Comparison of ENCODE assay signal across 13 mouse cellular contexts in genomic region chr17:79825241-79826030, GRCm38 (mm10).
DNase-seq lines count a peak whose midpoint lies in the region; ATAC-seq and TF ChIP-seq lines count a peak whose summit lies in the region.
"Had no signal": no experiment of that assay in that cellular context is flagged by ENCODE, and none has a peak within 500 bp of the region (broad histone marks: within the 10 kb centered on the region; RNA-seq: fewer than 3 reads in every experiment).

No protein-coding gene starts in this region.

- H3K9me3 ChIP-seq in lung, embryonic 15.5 days = no peaks in the 10 kb centered on the region
- H3K9me3 ChIP-seq in embryonic facial prominence, embryonic 14.5 days (ENCODE audit: control insufficient read depth, low read length) = no peaks in the 10 kb centered on the region
- H3K9me3 ChIP-seq in midbrain, postnatal 0 days (ENCODE audit: low read length) = no peaks in the 10 kb centered on the region
- no peaks in the 10 kb centered on the region for H3K9me3 ChIP-seq in stomach, postnatal 0 days (ENCODE audit: control insufficient read depth, low read length)
- H3K9me3 ChIP-seq: limb, embryonic 10.5 days; neural tube, embryonic 13.5 days had no signal

- no peaks in the 10 kb centered on the region for H3K27me3 ChIP-seq in lung, embryonic 15.5 days
- no peaks in the 10 kb centered on the region for H3K27me3 ChIP-seq in embryonic facial prominence, embryonic 14.5 days (replicated peaks; ENCODE audit: control insufficient read depth, insufficient read depth, low read length)
- no peaks in the 10 kb centered on the region for H3K27me3 ChIP-seq in midbrain, postnatal 0 days (ENCODE audit: insufficient read depth, low read length)
- H3K27me3 ChIP-seq in stomach, postnatal 0 days (ENCODE audit: control insufficient read depth, insufficient read depth, low read length) = no peaks in the 10 kb centered on the region

- no peaks in the 10 kb centered on the region for H3K36me3 ChIP-seq in lung, embryonic 15.5 days
- H3K36me3 ChIP-seq in embryonic facial prominence, embryonic 14.5 days (ENCODE audit: control insufficient read depth, insufficient read depth, low read length) = no peaks in the 10 kb centered on the region
- no peaks in the 10 kb centered on the region for H3K36me3 ChIP-seq in midbrain, postnatal 0 days (ENCODE audit: insufficient read depth, low read length)
- no peaks in the 10 kb centered on the region for H3K36me3 ChIP-seq in stomach, postnatal 0 days (ENCODE audit: control insufficient read depth, insufficient read depth, low read length)
- H3K36me3 ChIP-seq: limb, embryonic 10.5 days; neural tube, embryonic 13.5 days had no signal

- no peak overlapping the region for H3K4me2 ChIP-seq in lung, embryonic 15.5 days
- no peak overlapping the region for H3K4me2 ChIP-seq in embryonic facial prominence, embryonic 14.5 days (ENCODE audit: low read depth, low read length)
- H3K4me2 ChIP-seq in midbrain, postnatal 0 days (ENCODE audit: low read depth, low read length, poor library complexity, severe bottlenecking) = no peak overlapping the region
- H3K4me2 ChIP-seq in stomach, postnatal 0 days (replicated peaks; ENCODE audit: low read depth) = no peak overlapping the region
- H3K4me2 ChIP-seq: neural tube, embryonic 13.5 days had no signal

- peak; percentile 32 for DNase-seq in gastrocnemius, postnatal 14 days
- no peak for DNase-seq in gastrocnemius, adult 8-10 months (ENCODE audit: low spot score in 2 of 2)
- no peak for DNase-seq in lung, postnatal 36 days
- peak; percentile 44 for DNase-seq in embryonic facial prominence, embryonic 14.5 days (ENCODE audit: low spot score)
- peak; percentile 88 for DNase-seq in midbrain, postnatal 0 days (ENCODE audit: low spot score)
- DNase-seq in stomach, postnatal 0 days (ENCODE audit: low spot score) = no peak
- DNase-seq in left cerebral cortex, adult 18-20 months (ENCODE audit: low spot score in 2 of 2) = no peak
- DNase-seq: adrenal gland, adult 2 months; cerebellum, postnatal 25 days; thymus, postnatal 14 days had no signal

- no peak overlapping the region for H3K4me3 ChIP-seq in lung, embryonic 15.5 days
- no peak overlapping the region for H3K4me3 ChIP-seq in embryonic facial prominence, embryonic 14.5 days (ENCODE audit: low read depth, low read length)
- no peak overlapping the region for H3K4me3 ChIP-seq in midbrain, postnatal 0 days (ENCODE audit: low read depth, low read length)
- H3K4me3 ChIP-seq in stomach, postnatal 0 days (ENCODE audit: low read depth, low read length) = no peak overlapping the region
- H3K4me3 ChIP-seq: limb, embryonic 10.5 days; neural tube, embryonic 13.5 days had no signal

- 74% methylated on average over 11 of the region's 11 CpGs for WGBS in lung, embryonic 15.5 days
- 67% methylated on average over 11 of the region's 11 CpGs for WGBS in embryonic facial prominence, embryonic 14.5 days
- WGBS in midbrain, postnatal 0 days = 70% methylated on average over 11 of the region's 11 CpGs
- 76% methylated on average over 11 of the region's 11 CpGs for WGBS in stomach, postnatal 0 days

- no peak for TF ChIP-seq EP300 in stomach, postnatal 0 days (optimal IDR thresholded peaks at IDR 0.05)

- intact Hi-C loops in gastrocnemius, postnatal 14 days (cut with DNase I; ENCODE audit: low total_unique reads) = no loop called here

- TF ChIP-seq CTCF in midbrain, postnatal 0 days (IDR thresholded peaks at IDR 0.05) = no peak
- no peak for TF ChIP-seq CTCF in stomach, postnatal 0 days (IDR thresholded peaks at IDR 0.05; ENCODE audit: low read depth)

- no peak for ATAC-seq in lung, embryonic 15.5 days (ENCODE audit: borderline replicate concordance, extremely low read depth, low FRiP score, low TSS enrichment)
- ATAC-seq in embryonic facial prominence, embryonic 14.5 days (ENCODE audit: low read depth) = peak; percentile 12; the same call in 1 of the 2 replicates
- peak; percentile 86 for ATAC-seq in midbrain, postnatal 0 days (ENCODE audit: low FRiP score)
- ATAC-seq in stomach, postnatal 0 days (ENCODE audit: low FRiP score, low TSS enrichment) = no peak

- 0 out of 2 replicates have a peak overlapping the region, but pooled peaks have one; percentile 41 for H3K27ac ChIP-seq in lung, embryonic 15.5 days
- no peak overlapping the region for H3K27ac ChIP-seq in embryonic facial prominence, embryonic 14.5 days (replicated peaks; ENCODE audit: low read depth, low read length)
- H3K27ac ChIP-seq in midbrain, postnatal 0 days (ENCODE audit: low read depth, low read length) = no peak overlapping the region
- H3K27ac ChIP-seq in stomach, postnatal 0 days (replicated peaks) = no peak overlapping the region
- H3K27ac ChIP-seq: limb, embryonic 10.5 days; neural tube, embryonic 13.5 days had no signal

- no peak overlapping the region for H3K9ac ChIP-seq in lung, embryonic 15.5 days
- no peak overlapping the region for H3K9ac ChIP-seq in embryonic facial prominence, embryonic 14.5 days (ENCODE audit: low read depth, low read length)
- no peak overlapping the region for H3K9ac ChIP-seq in midbrain, postnatal 0 days (replicated peaks; ENCODE audit: low read length, poor library complexity, severe bottlenecking)
- H3K9ac ChIP-seq in stomach, postnatal 0 days (ENCODE audit: low read length) = no peak overlapping the region
- H3K9ac ChIP-seq: neural tube, embryonic 13.5 days had no signal

- no peaks in the 10 kb centered on the region; the same call in 1 of the 2 replicates for H3K4me1 ChIP-seq in lung, embryonic 15.5 days
- H3K4me1 ChIP-seq in embryonic facial prominence, embryonic 14.5 days (ENCODE audit: control insufficient read depth, insufficient read depth, low read length) = peaks cover 6% of the 10 kb centered on the region; the same call in 1 of the 2 replicates
- H3K4me1 ChIP-seq in midbrain, postnatal 0 days (ENCODE audit: insufficient read depth, low read length) = no peaks in the 10 kb centered on the region; the same call in 1 of the 2 replicates
- H3K4me1 ChIP-seq in stomach, postnatal 0 days (replicated peaks; ENCODE audit: control insufficient read depth, insufficient read depth) = no peaks in the 10 kb centered on the region; the same call in 1 of the 2 replicates
- H3K4me1 ChIP-seq: limb, embryonic 10.5 days; neural tube, embryonic 13.5 days had no signal

Comparison
In these comparisons a context has a peak if more than half of its experiments do, and no peak if none do; other contexts are left out.
1. DNase-seq: peak in gastrocnemius, postnatal 14 days (single experiment), embryonic facial prominence, embryonic 14.5 days (single experiment) and midbrain, postnatal 0 days (single experiment); none in gastrocnemius, adult 8-10 months (0 of 2), lung, postnatal 36 days (single experiment), stomach, postnatal 0 days (single experiment) and left cerebral cortex, adult 18-20 months (0 of 2).
2. ATAC-seq: peak in embryonic facial prominence, embryonic 14.5 days (single experiment) and midbrain, postnatal 0 days (single experiment); none in lung, embryonic 15.5 days (single experiment) and stomach, postnatal 0 days (single experiment).